16 mouse cellular contexts compared by ENCODE assay signal in genomic region chr9:56892111-56892510, GRCm38 (mm10). TPM values are rescaled to one million over a fixed set of nuclear protein-coding genes. Genes with fewer than 3 reads are reported as not detected.
DNase-seq lines count a peak whose midpoint lies in the region; ATAC-seq lines count a peak whose summit lies in the region.
"Had no signal": no experiment of that assay in that cellular context is flagged by ENCODE, and none has a peak within 500 bp of the region (broad histone marks: within the 10 kb centered on the region; RNA-seq: fewer than 3 reads in every experiment).

No protein-coding gene starts in this region.

- peaks cover 10% of the 10 kb centered on the region for H3K27me3 ChIP-seq in heart, embryonic 13.5 days (replicated peaks)
- H3K27me3 ChIP-seq in kidney, embryonic 16.5 days (ENCODE audit: insufficient read depth, low read length) = no peaks in the 10 kb centered on the region
- peaks cover 3% of the 10 kb centered on the region; the same call in 1 of the 2 replicates for H3K27me3 ChIP-seq in kidney, embryonic 15.5 days
- H3K27me3 ChIP-seq in neural tube, embryonic 13.5 days = peaks cover 25% of the 10 kb centered on the region
- H3K27me3 ChIP-seq: embryonic facial prominence, embryonic 12.5 days; Patski had no signal

- H3K4me2 ChIP-seq in heart, embryonic 13.5 days = no peak overlapping the region
- no peak overlapping the region for H3K4me2 ChIP-seq in kidney, embryonic 16.5 days (replicated peaks; ENCODE audit: low read depth, low read length)
- no peak overlapping the region for H3K4me2 ChIP-seq in kidney, embryonic 15.5 days
- no peak overlapping the region for H3K4me2 ChIP-seq in neural tube, embryonic 13.5 days

- WGBS in heart, embryonic 13.5 days = 84% methylated on average over 10 of the region's 10 CpGs
- 89% methylated on average over 10 of the region's 10 CpGs for WGBS in kidney, embryonic 16.5 days
- 86% methylated on average over 10 of the region's 10 CpGs for WGBS in kidney, embryonic 15.5 days
- 95% methylated on average over 10 of the region's 10 CpGs for WGBS in neural tube, embryonic 13.5 days

- H3K4me3 ChIP-seq in heart, embryonic 13.5 days = no peak overlapping the region
- H3K4me3 ChIP-seq in kidney, embryonic 16.5 days (ENCODE audit: low read length) = no peak overlapping the region
- H3K4me3 ChIP-seq in kidney, embryonic 15.5 days (replicated peaks) = no peak overlapping the region
- no peak overlapping the region for H3K4me3 ChIP-seq in neural tube, embryonic 13.5 days
- H3K4me3 ChIP-seq: embryonic facial prominence, embryonic 12.5 days had no signal

- H3K27ac ChIP-seq in heart, embryonic 13.5 days (replicated peaks) = no peak overlapping the region
- H3K27ac ChIP-seq in kidney, embryonic 16.5 days (ENCODE audit: low read length) = no peak overlapping the region
- no peak overlapping the region for H3K27ac ChIP-seq in kidney, embryonic 15.5 days
- H3K27ac ChIP-seq in neural tube, embryonic 13.5 days (replicated peaks) = no peak overlapping the region
- H3K27ac ChIP-seq: embryonic facial prominence, embryonic 12.5 days; left cerebral cortex, adult 2 months; liver, embryonic 14.5 days; stomach, postnatal 0 days had no signal

- peaks cover 34% of the 10 kb centered on the region for H3K4me1 ChIP-seq in heart, embryonic 13.5 days
- H3K4me1 ChIP-seq in kidney, embryonic 16.5 days (ENCODE audit: insufficient read depth, low read length) = peaks cover 22% of the 10 kb centered on the region
- H3K4me1 ChIP-seq in kidney, embryonic 15.5 days = peaks cover 32% of the 10 kb centered on the region
- peaks cover 22% of the 10 kb centered on the region for H3K4me1 ChIP-seq in neural tube, embryonic 13.5 days (replicated peaks)

- H3K9ac ChIP-seq in heart, embryonic 13.5 days = 0 out of 2 replicates have a peak overlapping the region, but pooled peaks have one; percentile 15
- H3K9ac ChIP-seq in kidney, embryonic 16.5 days (replicated peaks; ENCODE audit: low read length) = peak overlapping the region; percentile 42
- no peak overlapping the region for H3K9ac ChIP-seq in kidney, embryonic 15.5 days
- 0 out of 2 replicates have a peak overlapping the region, but pooled peaks have one; percentile 54 for H3K9ac ChIP-seq in neural tube, embryonic 13.5 days
- H3K9ac ChIP-seq: embryonic facial prominence, embryonic 12.5 days; liver, embryonic 14.5 days had no signal

- no peak for DNase-seq in heart, postnatal 36 days
- DNase-seq in neural tube, embryonic 10.5 days (ENCODE audit: extremely low spot score, low spot score) = no peak
- DNase-seq in cerebellum, postnatal 25 days = no peak

- intact Hi-C loops in heart, postnatal 36 days (cut with DNase I) = loop anchor here (5.0 kb wide), 1 partner anchor 160 kb away; no protein-coding TSS in a partner anchor

- H3K9me3 ChIP-seq in heart, embryonic 13.5 days = no peaks in the 10 kb centered on the region
- no peaks in the 10 kb centered on the region for H3K9me3 ChIP-seq in kidney, embryonic 16.5 days (ENCODE audit: low read length)
- H3K9me3 ChIP-seq in kidney, embryonic 15.5 days (replicated peaks) = no peaks in the 10 kb centered on the region
- H3K9me3 ChIP-seq in neural tube, embryonic 13.5 days = no peaks in the 10 kb centered on the region
- H3K9me3 ChIP-seq: embryonic facial prominence, embryonic 12.5 days had no signal

- peaks cover 75% of the 10 kb centered on the region for H3K36me3 ChIP-seq in heart, embryonic 13.5 days
- H3K36me3 ChIP-seq in kidney, embryonic 16.5 days (ENCODE audit: insufficient read depth, low read length) = peaks cover 18% of the 10 kb centered on the region
- H3K36me3 ChIP-seq in kidney, embryonic 15.5 days = peaks cover 28% of the 10 kb centered on the region
- H3K36me3 ChIP-seq in neural tube, embryonic 13.5 days = no peaks in the 10 kb centered on the region

- ATAC-seq in heart, embryonic 13.5 days (ENCODE audit: extremely low read depth, insufficient number of reproducible peaks, low FRiP score, low TSS enrichment) = no peak
- ATAC-seq in kidney, embryonic 16.5 days (ENCODE audit: low FRiP score, low TSS enrichment) = no peak
- ATAC-seq in kidney, embryonic 15.5 days (replicated peaks; ENCODE audit: low FRiP score) = no peak
- no peak for ATAC-seq in neural tube, embryonic 13.5 days (ENCODE audit: low read depth)

RNA-seq across cellular contexts. Expression of gene Cspg4, which starts 27.3 kb away (rescaled TPM):
- 24.2 and 26.2 TPM in 2 replicates for polyA plus RNA-seq in heart, embryonic 13.5 days (2015; fragmentation: Nextera tagmentation; extraction: Ambion mirVana)
- total RNA-seq in heart, postnatal 36 days (2021) = 10 to 100 TPM; 14.7 to 16.7 TPM
- polyA plus RNA-seq in kidney, embryonic 16.5 days (2015; fragmentation: Nextera tagmentation; extraction: Ambion mirVana) = 30.5 and 32.6 TPM in 2 replicates
- 25.0 and 26.5 TPM in 2 replicates for polyA plus RNA-seq in kidney, embryonic 15.5 days (2015; fragmentation: Nextera tagmentation; extraction: Ambion mirVana)
- polyA plus RNA-seq in neural tube, embryonic 13.5 days (2015; fragmentation: Nextera tagmentation; extraction: Ambion mirVana) = 6.0 and 6.5 TPM in 2 replicates
- total RNA-seq: granulocyte monocyte progenitor cell, adult 5-6 weeks; megakaryocyte progenitor cell, adult 5-6 weeks had no signal

RNA-seq across cellular contexts. Expression of gene Odf3l1, which starts 27.6 kb away (rescaled TPM):
- polyA plus RNA-seq in heart, embryonic 13.5 days (2015; fragmentation: Nextera tagmentation; extraction: Ambion mirVana) = 0.49 and 0.73 TPM in 2 replicates
- not detected for total RNA-seq in heart, postnatal 36 days (2021)
- 0.26 and 0.32 TPM in 2 replicates for polyA plus RNA-seq in kidney, embryonic 16.5 days (2015; fragmentation: Nextera tagmentation; extraction: Ambion mirVana)
- 0.17 and 0.22 TPM in 2 replicates for polyA plus RNA-seq in kidney, embryonic 15.5 days (2015; fragmentation: Nextera tagmentation; extraction: Ambion mirVana)
- polyA plus RNA-seq in neural tube, embryonic 13.5 days (2015; fragmentation: Nextera tagmentation; extraction: Ambion mirVana) = 0.28 TPM in 1 of 2 replicates, not detected in the other
- total RNA-seq: granulocyte monocyte progenitor cell, adult 5-6 weeks; left cerebral cortex, adult 2 months; left cerebral cortex, postnatal 4 days; megakaryocyte progenitor cell, adult 5-6 weeks had no signal
- polyA plus RNA-seq: liver, embryonic 14.5 days; neural tube, embryonic 11.5 days; Patski had no signal

RNA-seq across cellular contexts. Expression of gene Snx33, which starts 36.1 kb away (rescaled TPM):
- 6.6 TPM in 2 replicates for polyA plus RNA-seq in heart, embryonic 13.5 days (2015; fragmentation: Nextera tagmentation; extraction: Ambion mirVana)
- 10 to 100 TPM; 10.0 to 11.1 TPM for total RNA-seq in heart, postnatal 36 days (2021)
- polyA plus RNA-seq in kidney, embryonic 16.5 days (2015; fragmentation: Nextera tagmentation; extraction: Ambion mirVana) = 11.9 and 12.3 TPM in 2 replicates
- 9.2 and 10.5 TPM in 2 replicates for polyA plus RNA-seq in kidney, embryonic 15.5 days (2015; fragmentation: Nextera tagmentation; extraction: Ambion mirVana)
- polyA plus RNA-seq in neural tube, embryonic 13.5 days (2015; fragmentation: Nextera tagmentation; extraction: Ambion mirVana) = 2.9 TPM in 2 replicates

RNA-seq across cellular contexts. Expression of gene Imp3, which starts 45.2 kb away (rescaled TPM):
- polyA plus RNA-seq in heart, embryonic 13.5 days (2015; fragmentation: Nextera tagmentation; extraction: Ambion mirVana) = 61.8 and 63.2 TPM in 2 replicates
- 10 to 100 TPM; 55.1 to 60.7 TPM for total RNA-seq in heart, postnatal 36 days (2021)
- polyA plus RNA-seq in kidney, embryonic 16.5 days (2015; fragmentation: Nextera tagmentation; extraction: Ambion mirVana) = 89.7 and 92.6 TPM in 2 replicates
- polyA plus RNA-seq in kidney, embryonic 15.5 days (2015; fragmentation: Nextera tagmentation; extraction: Ambion mirVana) = 90.8 and 93.7 TPM in 2 replicates
- polyA plus RNA-seq in neural tube, embryonic 13.5 days (2015; fragmentation: Nextera tagmentation; extraction: Ambion mirVana) = 80.2 and 85.5 TPM in 2 replicates

RNA-seq across cellular contexts. Expression of gene Snupn, which starts 58.6 kb away (rescaled TPM):
- 17.4 and 17.8 TPM in 2 replicates for polyA plus RNA-seq in heart, embryonic 13.5 days (2015; fragmentation: Nextera tagmentation; extraction: Ambion mirVana)
- total RNA-seq in heart, postnatal 36 days (2021) = 1 to 10 TPM; 9.5 to 9.9 TPM
- 27.2 and 29.4 TPM in 2 replicates for polyA plus RNA-seq in kidney, embryonic 16.5 days (2015; fragmentation: Nextera tagmentation; extraction: Ambion mirVana)
- polyA plus RNA-seq in kidney, embryonic 15.5 days (2015; fragmentation: Nextera tagmentation; extraction: Ambion mirVana) = 24.1 and 28.3 TPM in 2 replicates
- polyA plus RNA-seq in neural tube, embryonic 13.5 days (2015; fragmentation: Nextera tagmentation; extraction: Ambion mirVana) = 28.7 and 29.0 TPM in 2 replicates
